Mouse (Mus musculus): ENCODE results near the gene Ltbr. TPM values are rescaled to one million over a fixed set of nuclear protein-coding genes. Genes with fewer than 3 reads are reported as not detected.
"Not testable (repeated sequence)": the region's sequence is repeated elsewhere in the genome, so short reads cannot be mapped to it uniquely, and the experiment has no call there.

The Ltbr gene
- total and polyA plus RNA-seq, 2 experiments from 2014 or later, result 18.1 to 34.4 TPM

- Histone ChIP-seq H3K4me3 (ENCODE audit: low read length) (no peak overlapping the region), H3K4me1 (ENCODE audit: insufficient read depth, low read length) (no peaks in the 10 kb centered on the region; the same call in 1 of the 2 replicates), H3K9me3 (ENCODE audit: low read length) (no peaks in the 10 kb centered on the region), H3K9ac (replicated peaks; ENCODE audit: low read length) (no peak overlapping the region), H3K27ac (no peak overlapping the region), H3K27me3 (ENCODE audit: insufficient read depth, low read length) (no peaks in the 10 kb centered on the region), H3K4me2 (ENCODE audit: low read depth, low read length) (no peak overlapping the region), H3K36me3 (ENCODE audit: insufficient read depth, low read length) (no peaks in the 10 kb centered on the region)
- DNase-seq (ENCODE audit: low spot score) (no peak), ATAC-seq (no peak)
- TF ChIP-seq CTCF (IDR thresholded peaks at IDR 0.05; ENCODE audit: low read depth), result no peak
- WGBS, result 85% methylated on average over 6 of the region's 6 CpGs
Measured at GRCm38 (mm10) chr6:125305465-125305864, 8.2 kb downstream of the Ltbr start.

GRCm38 (mm10) chr6:125304408-125304807, 9.3 kb downstream of the Ltbr start:
- 89% methylated on average over 7 of the region's 7 CpGs for WGBS
- H3K27me3 ChIP-seq (ENCODE audit: insufficient read depth, low read length); H3K4me3 ChIP-seq (ENCODE audit: low read length); DNase-seq (ENCODE audit: low spot score); H3K4me1 ChIP-seq (ENCODE audit: insufficient read depth, low read length); H3K36me3 ChIP-seq (ENCODE audit: insufficient read depth, low read length); H3K9ac ChIP-seq (replicated peaks; ENCODE audit: low read length); ATAC-seq; H3K9me3 ChIP-seq (ENCODE audit: low read length); H3K4me2 ChIP-seq (ENCODE audit: low read depth, low read length); H3K27ac ChIP-seq: not testable (repeated sequence)

GRCm38 (mm10) chr6:125303242-125303641, 10.4 kb downstream of the Ltbr start:
- H3K9me3 ChIP-seq (ENCODE audit: low read length), result no peaks in the 10 kb centered on the region
- ATAC-seq, result peak; percentile 71

GRCm38 (mm10) chr6:125302231-125302982, 11.3 kb downstream of the Ltbr start:
- 83% methylated on average over 24 of the region's 24 CpGs for WGBS
- H3K27me3 ChIP-seq (ENCODE audit: insufficient read depth, low read length), result no peaks in the 10 kb centered on the region
- no peaks in the 10 kb centered on the region for H3K36me3 ChIP-seq (ENCODE audit: insufficient read depth, low read length)
- TF ChIP-seq CTCF (IDR thresholded peaks at IDR 0.05; ENCODE audit: low read depth), result no peak
- H3K27ac ChIP-seq, result no peak overlapping the region
- no peak overlapping the region for H3K4me3 ChIP-seq (ENCODE audit: low read length)
- no peak for DNase-seq (ENCODE audit: low spot score)
- no peak overlapping the region for H3K4me2 ChIP-seq (ENCODE audit: low read depth, low read length)
- no peak overlapping the region for H3K9ac ChIP-seq (replicated peaks; ENCODE audit: low read length)
- no peaks in the 10 kb centered on the region for H3K4me1 ChIP-seq (ENCODE audit: insufficient read depth, low read length)
- no peaks in the 10 kb centered on the region for H3K9me3 ChIP-seq (ENCODE audit: low read length)
- no peak for ATAC-seq

More at GRCm38 (mm10) chr6:125303242-125303641, 10.4 kb downstream of the Ltbr start:
- H3K36me3 ChIP-seq (ENCODE audit: insufficient read depth, low read length), result no peaks in the 10 kb centered on the region
- H3K27me3 ChIP-seq (ENCODE audit: insufficient read depth, low read length), result no peaks in the 10 kb centered on the region
- no peak overlapping the region for H3K4me3 ChIP-seq (ENCODE audit: low read length)
- no peak overlapping the region for H3K27ac ChIP-seq
- H3K9ac ChIP-seq (replicated peaks; ENCODE audit: low read length), result no peak overlapping the region
- no peak for TF ChIP-seq CTCF (IDR thresholded peaks at IDR 0.05; ENCODE audit: low read depth)
- no peaks in the 10 kb centered on the region for H3K4me1 ChIP-seq (ENCODE audit: insufficient read depth, low read length)
- DNase-seq (ENCODE audit: low spot score), result peak; percentile 58
- H3K4me2 ChIP-seq (ENCODE audit: low read depth, low read length), result no peak overlapping the region
- 49% methylated on average over 4 of the region's 4 CpGs for WGBS

- ATAC-seq, result no peak
- no peaks in the 10 kb centered on the region for H3K27me3 ChIP-seq (ENCODE audit: insufficient read depth, low read length)
- H3K4me1 ChIP-seq (ENCODE audit: insufficient read depth, low read length), result no peaks in the 10 kb centered on the region
- H3K4me2 ChIP-seq (ENCODE audit: low read depth, low read length), result no peak overlapping the region
- no peaks in the 10 kb centered on the region for H3K9me3 ChIP-seq (ENCODE audit: low read length)
- 76% methylated on average over 1 of the region's 1 CpGs for WGBS
- no peak for TF ChIP-seq CTCF (IDR thresholded peaks at IDR 0.05; ENCODE audit: low read depth)
- no peak overlapping the region for H3K27ac ChIP-seq
- H3K9ac ChIP-seq (replicated peaks; ENCODE audit: low read length), result no peak overlapping the region
- H3K4me3 ChIP-seq (ENCODE audit: low read length), result no peak overlapping the region
- no peak for DNase-seq (ENCODE audit: low spot score)
- no peaks in the 10 kb centered on the region for H3K36me3 ChIP-seq (ENCODE audit: insufficient read depth, low read length)
Measured at GRCm38 (mm10) chr6:125300982-125301381, 12.7 kb downstream of the Ltbr start.

- WGBS, result 80% methylated on average over 5 of the region's 5 CpGs
- Histone ChIP-seq H3K9ac (replicated peaks; ENCODE audit: low read length) (no peak overlapping the region), H3K27me3 (ENCODE audit: insufficient read depth, low read length) (no peaks in the 10 kb centered on the region), H3K4me2 (ENCODE audit: low read depth, low read length) (no peak overlapping the region), H3K4me3 (ENCODE audit: low read length) (no peak overlapping the region), H3K36me3 (ENCODE audit: insufficient read depth, low read length) (no peaks in the 10 kb centered on the region), H3K9me3 (ENCODE audit: low read length) (0 out of 2 replicates have a peak, but pooled peaks cover 2% of the 10 kb centered on the region), H3K27ac (no peak overlapping the region), H3K4me1 (ENCODE audit: insufficient read depth, low read length) (no peaks in the 10 kb centered on the region)
- TF ChIP-seq CTCF (IDR thresholded peaks at IDR 0.05; ENCODE audit: low read depth), result no peak
- DNase-seq (ENCODE audit: low spot score), result no peak
- ATAC-seq, result no peak
Measured at GRCm38 (mm10) chr6:125297149-125297820, 16.4 kb downstream of the Ltbr start.

GRCm38 (mm10) chr6:125294049-125294448, 19.6 kb downstream of the Ltbr start:
- no peak overlapping the region for H3K27ac ChIP-seq
- TF ChIP-seq CTCF (IDR thresholded peaks at IDR 0.05; ENCODE audit: low read depth), result no peak
- WGBS, result 91% methylated on average over 4 of the region's 4 CpGs
- H3K9ac ChIP-seq (replicated peaks; ENCODE audit: low read length), result no peak overlapping the region
- H3K4me2 ChIP-seq (ENCODE audit: low read depth, low read length), result no peak overlapping the region
- no peak for ATAC-seq
- H3K27me3 ChIP-seq (ENCODE audit: insufficient read depth, low read length), result no peaks in the 10 kb centered on the region
- H3K9me3 ChIP-seq (ENCODE audit: low read length), result 0 out of 2 replicates have a peak, but pooled peaks cover 2% of the 10 kb centered on the region
- no peak overlapping the region for H3K4me3 ChIP-seq (ENCODE audit: low read length)
- H3K4me1 ChIP-seq (ENCODE audit: insufficient read depth, low read length), result no peaks in the 10 kb centered on the region
- no peaks in the 10 kb centered on the region for H3K36me3 ChIP-seq (ENCODE audit: insufficient read depth, low read length)
- DNase-seq (ENCODE audit: low spot score), result no peak
